Mouse (Mus musculus) ES-E14 (cell line): Measurements from ENCODE around the gene Arl13a.

Experiments used
- CHD2 ChIP-seq: IDR thresholded peaks from 2 replicates; pipeline ENCODE4 v1.6.1; 2014; ENCODE audit warnings: mild to moderate bottlenecking, low read depth, low read length, inconsistent platforms
- MAFK ChIP-seq: IDR thresholded peaks from 2 replicates; pipeline ENCODE4 v1.6.1; 2014; ENCODE audit warnings: mild to moderate bottlenecking, low read depth, low read length, inconsistent platforms; ENCODE audit not compliant: insufficient read depth
- ZC3H11A ChIP-seq: IDR thresholded peaks from 2 replicates; pipeline ENCODE4 v1.6.1; 2012; ENCODE audit warnings: low read depth, mild to moderate bottlenecking, inconsistent platforms, low read length, borderline replicate concordance
- ZNF384 ChIP-seq: IDR thresholded peaks from 2 replicates; pipeline ENCODE4 v1.6.1; 2012; ENCODE audit warnings: low read depth, low read length, inconsistent platforms

DNA sequence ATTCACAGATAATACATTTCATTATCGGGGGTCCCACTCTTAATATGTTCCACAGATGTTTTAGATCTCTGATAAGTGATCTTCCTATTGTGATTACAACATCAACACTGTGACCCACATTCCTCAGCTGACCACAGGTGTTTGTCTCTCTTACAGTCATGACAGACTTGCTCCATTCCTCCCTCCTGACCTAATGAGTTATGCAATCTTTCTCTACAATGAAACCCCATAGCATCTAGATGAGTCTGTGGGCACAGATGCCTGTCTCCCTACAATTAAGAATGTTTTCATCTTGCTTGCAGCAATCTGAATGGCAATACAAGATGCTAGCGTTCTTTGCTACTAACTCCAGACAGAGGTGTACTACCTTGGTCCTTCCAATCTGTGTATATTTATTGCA, 26.9 kb upstream of the Arl13a start:
- no peak for TF ChIP-seq MAFK
- TF ChIP-seq ZNF384, result no peak
- no peak for TF ChIP-seq CHD2
- TF ChIP-seq ZC3H11A, result no peak
